Mouse (Mus musculus): ENCODE results near the gene Ccl12.

The Ccl12 gene

GRCm38 (mm10) chr11:82101529-82101928, at the start of gene Ccl12:
TSS of gene Ccl12 (plus strand) at chr11:82101845.
- no peak for DNase-seq (ENCODE audit: low read depth, low spot score)

DNA sequence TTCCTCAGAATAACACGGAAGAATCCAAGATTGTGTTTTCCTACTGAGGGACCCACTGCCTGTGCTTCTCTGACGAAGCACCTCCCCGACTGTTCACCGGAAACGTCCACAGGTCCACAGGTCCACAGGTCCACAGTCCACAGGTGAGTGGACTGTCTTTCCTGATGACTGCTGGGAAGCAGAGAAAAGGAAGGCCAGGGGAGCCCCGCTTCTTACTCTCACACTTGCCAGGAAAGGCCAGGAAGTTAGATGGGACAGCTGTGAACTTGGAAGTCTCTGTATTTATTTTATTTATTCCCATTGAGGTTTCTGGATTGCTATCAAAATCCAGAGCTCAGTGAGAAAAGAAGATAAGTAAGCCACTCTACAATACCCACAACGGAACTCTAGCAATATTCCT, 47.8 kb upstream of the Ccl12 start:
- DNase-seq (ENCODE audit: low read depth, low spot score), result no peak

GRCm38 (mm10) chr11:82057646-82058045, 44.0 kb upstream of the Ccl12 start, which contains the start of gene Ccl11:
TSS of gene Ccl11 (plus strand) at chr11:82057823.
- no peak for DNase-seq (ENCODE audit: low read depth, low spot score)

DNA sequence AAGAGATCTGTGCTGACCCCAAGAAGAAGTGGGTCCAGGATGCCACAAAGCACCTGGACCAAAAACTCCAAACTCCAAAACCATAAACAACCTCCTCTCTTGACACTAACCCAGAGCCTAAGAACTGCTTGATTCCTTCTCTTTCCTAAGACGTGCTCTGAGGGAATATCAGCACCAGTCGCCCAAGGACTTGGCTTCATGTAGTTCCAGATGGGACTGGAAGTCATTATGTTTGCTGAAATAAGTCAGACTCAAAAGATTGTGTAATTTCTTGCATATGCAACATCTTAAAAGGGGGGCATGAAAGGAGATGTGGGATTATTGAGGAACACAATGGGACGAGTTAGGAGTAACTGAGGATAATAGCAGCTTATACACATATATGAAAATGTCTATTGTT, 39.4 kb upstream of the Ccl12 start:
- no peak for DNase-seq (ENCODE audit: low read depth, low spot score)

- DNase-seq (ENCODE audit: low read depth, low spot score), result no peak
Measured at GRCm38 (mm10) chr11:82063454-82063853, 38.2 kb upstream of the Ccl12 start.

DNA sequence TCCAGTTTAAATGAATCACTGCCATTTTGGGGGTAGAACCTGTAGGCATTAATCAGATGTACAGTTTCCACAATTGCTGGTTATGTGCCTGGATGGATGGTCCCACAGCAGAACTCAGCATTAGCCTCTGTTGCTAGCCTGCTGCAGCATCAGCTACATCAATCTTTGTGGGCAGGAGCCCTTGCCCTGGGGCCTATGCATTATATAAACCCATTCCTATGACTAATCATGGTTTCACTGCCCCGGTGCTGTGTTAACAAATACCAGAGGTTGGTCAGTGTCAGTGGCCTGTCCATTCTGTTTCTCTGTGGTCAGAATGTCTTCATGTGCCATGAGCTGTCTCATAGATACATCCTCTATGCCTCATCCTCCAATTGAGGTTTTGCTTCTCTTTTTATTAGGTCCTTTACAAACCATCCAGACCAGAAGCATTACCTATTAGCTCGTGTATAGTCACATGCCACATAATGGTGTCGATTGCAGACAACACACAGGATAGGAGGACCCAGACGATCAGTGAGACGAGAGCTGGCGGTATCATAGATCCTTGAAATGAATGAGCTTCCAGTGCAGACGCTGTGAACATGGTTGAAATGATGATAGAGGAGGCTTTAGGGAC, 34.6 kb upstream of the Ccl12 start:
- no peak for DNase-seq (ENCODE audit: low read depth, low spot score)

DNA sequence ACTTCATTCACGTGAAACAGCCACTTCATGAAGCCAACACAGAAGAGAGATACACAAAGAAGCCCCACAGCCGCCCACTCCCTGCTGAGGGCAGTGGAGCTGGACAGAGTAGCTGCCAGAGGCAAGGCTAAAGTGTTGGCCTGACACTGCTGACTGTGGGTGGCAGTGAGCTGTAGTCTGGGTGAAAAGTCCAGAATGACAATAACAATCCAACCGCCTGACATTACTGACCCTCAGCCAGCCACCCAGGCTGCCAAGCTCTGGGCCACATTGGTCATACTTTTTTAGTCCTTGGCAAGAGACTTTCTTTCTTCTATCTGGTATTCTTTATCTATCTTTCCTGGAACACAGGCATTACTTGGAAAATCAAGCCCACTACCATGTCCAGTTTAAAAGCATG, 30.6 kb upstream of the Ccl12 start:
- DNase-seq (ENCODE audit: low read depth, low spot score), result no peak

- no peak for DNase-seq (ENCODE audit: low read depth, low spot score)
Measured at GRCm38 (mm10) chr11:82072374-82072773, 29.3 kb upstream of the Ccl12 start.

DNA sequence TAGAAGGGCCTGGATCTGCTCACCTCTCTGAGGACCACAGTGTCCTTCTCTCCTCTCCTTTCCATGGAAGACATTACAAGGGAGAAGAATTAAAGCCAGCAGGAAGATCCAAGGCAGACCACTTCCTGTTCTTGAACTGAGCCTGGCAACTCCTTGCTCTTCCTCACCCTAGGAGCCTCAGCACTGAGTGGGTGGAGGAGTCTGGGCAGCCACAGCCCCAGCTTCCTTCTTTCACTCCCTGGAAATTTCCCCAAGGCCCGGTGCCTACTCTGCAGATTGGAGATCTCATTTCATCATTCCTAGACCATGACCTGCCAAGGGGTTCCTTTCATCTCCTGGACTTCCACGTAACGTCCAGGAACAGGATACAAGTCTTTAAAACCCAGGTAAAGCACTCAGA, 28.7 kb upstream of the Ccl12 start:
- DNase-seq (ENCODE audit: low read depth, low spot score), result no peak

GRCm38 (mm10) chr11:82073686-82074085, 28.0 kb upstream of the Ccl12 start:
- no peak for DNase-seq (ENCODE audit: low read depth, low spot score)

DNA sequence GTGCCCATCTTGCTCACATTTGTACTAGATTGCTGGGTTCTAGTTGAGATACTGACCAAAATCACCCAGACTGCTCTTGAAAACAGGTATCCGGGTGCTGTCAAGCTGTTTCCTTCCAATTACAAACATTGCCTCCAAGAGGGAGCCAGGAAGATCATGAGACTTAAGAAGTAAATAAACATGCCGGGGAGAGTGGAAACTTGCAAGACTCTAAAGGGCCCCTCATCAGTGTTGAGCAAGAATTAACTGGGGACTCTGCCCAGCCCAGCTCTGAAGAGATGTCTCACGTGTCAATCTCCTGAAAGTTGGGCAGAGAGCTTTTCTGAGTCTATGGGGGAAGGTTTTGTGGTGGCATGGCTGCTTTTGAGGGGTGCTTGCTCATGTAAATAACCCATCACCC, 24.6 kb upstream of the Ccl12 start:
- DNase-seq (ENCODE audit: low read depth, low spot score), result no peak

GRCm38 (mm10) chr11:82078136-82078730, 23.4 kb upstream of the Ccl12 start:
- no peak for DNase-seq (ENCODE audit: low read depth, low spot score)

DNA sequence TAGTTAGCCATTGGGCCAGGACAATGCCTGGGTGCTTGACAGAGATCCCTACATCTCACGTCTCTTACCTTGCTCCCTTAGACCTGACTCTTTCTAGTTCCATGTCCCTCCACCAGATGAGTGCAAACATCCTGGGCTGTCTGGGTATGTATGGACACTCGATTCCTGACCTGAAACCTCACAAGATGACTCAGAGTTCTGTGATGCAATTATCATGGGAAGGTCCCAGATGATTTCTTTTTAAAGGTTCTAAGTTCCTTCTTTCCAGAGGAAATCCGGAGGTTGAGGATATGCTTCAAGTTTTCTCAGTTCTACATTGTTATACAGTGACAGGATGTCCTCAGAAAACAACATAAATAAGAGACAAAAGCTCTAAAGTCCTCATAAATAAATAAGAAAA, 20.8 kb upstream of the Ccl12 start:
- DNase-seq (ENCODE audit: low read depth, low spot score), result no peak

- no peak for DNase-seq (ENCODE audit: low read depth, low spot score)
Measured at GRCm38 (mm10) chr11:82084360-82084759, 17.3 kb upstream of the Ccl12 start.

GRCm38 (mm10) chr11:82099511-82100323, 1.9 kb upstream of the Ccl12 start:
- DNase-seq (ENCODE audit: low read depth, low spot score), result no peak

- no peak for DNase-seq (ENCODE audit: low read depth, low spot score)
Measured at GRCm38 (mm10) chr11:82101087-82101486, 558 bp upstream of the Ccl12 start.

- DNase-seq (ENCODE audit: low read depth, low spot score), result no peak
Measured at GRCm38 (mm10) chr11:82109611-82110010, 8.0 kb downstream of the Ccl12 start.

- no peak for DNase-seq (ENCODE audit: low read depth, low spot score)
Measured at GRCm38 (mm10) chr11:82110372-82111248, 9.0 kb downstream of the Ccl12 start.

DNA sequence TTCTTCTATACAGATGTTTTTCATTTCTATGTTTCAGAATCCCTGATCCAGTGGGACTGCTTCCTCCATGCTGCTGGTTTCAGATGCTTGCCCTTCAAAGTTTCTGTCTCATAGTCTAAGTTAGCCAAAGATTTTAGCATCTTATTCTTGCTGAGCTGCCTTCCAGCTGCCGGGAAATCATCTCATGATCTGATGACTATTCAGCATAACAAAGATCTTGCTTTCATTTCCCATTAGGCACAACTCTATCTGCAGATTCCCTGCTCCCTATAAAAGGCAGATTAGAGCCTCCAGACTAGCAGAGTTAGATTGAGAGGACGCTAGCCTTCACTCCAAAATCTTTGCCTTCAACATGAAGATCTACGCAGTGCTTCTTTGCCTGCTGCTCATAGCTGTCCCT, 13.2 kb downstream of the Ccl12 start, which contains the start of gene Ccl8:
Gene Ccl8, plus strand, starts transcription at position 301 of the 400 bp plus-strand sequence.
- no peak for DNase-seq (ENCODE audit: low read depth, low spot score)

GRCm38 (mm10) chr11:82116041-82116440, 14.4 kb downstream of the Ccl12 start:
- no peak for DNase-seq (ENCODE audit: low read depth, low spot score)

DNA sequence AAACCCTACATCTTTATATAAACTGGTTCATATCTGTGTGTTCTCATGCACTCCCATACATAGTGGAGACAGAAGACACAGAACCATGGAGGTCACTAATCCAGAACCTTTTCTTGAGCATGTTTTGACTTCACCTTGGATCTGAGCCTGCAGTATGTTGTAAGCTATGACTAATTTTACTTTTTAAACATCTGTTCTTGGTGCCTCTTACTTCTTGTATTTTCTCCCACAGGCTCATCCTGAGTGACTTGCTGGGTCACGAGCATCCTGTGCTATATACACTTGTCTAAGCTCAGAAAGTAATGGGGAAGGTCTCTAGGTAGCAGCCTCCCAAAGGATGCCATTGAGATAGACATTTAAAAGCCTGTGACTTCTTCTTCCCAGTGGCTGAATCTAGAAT, 31.3 kb downstream of the Ccl12 start:
- DNase-seq (ENCODE audit: low read depth, low spot score), result no peak

- no peak for DNase-seq (ENCODE audit: low read depth, low spot score)
Measured at GRCm38 (mm10) chr11:82136196-82136595, 34.6 kb downstream of the Ccl12 start.

Measured in retina, adult 2 months (tissue).